Mouse (Mus musculus): ENCODE results near the gene Rcn3.

Gene Rcn3

GRCm38 (mm10) chr7:45046853-45047350 is 45.1 kb downstream of the Rcn3 start:
- DNase-seq: no peak

GRCm38 (mm10) chr7:45045741-45046140 is 46.3 kb downstream of the Rcn3 start:
- DNase-seq: no peak

- DNase-seq: no peak
Measured at GRCm38 (mm10) chr7:45043307-45043706, 48.7 kb downstream of the Rcn3 start.

- DNase-seq: no peak
Measured at GRCm38 (mm10) chr7:45040851-45041250, 51.2 kb downstream of the Rcn3 start.

- no peak for DNase-seq
Measured at GRCm38 (mm10) chr7:45038411-45038810, 53.6 kb downstream of the Rcn3 start.

GRCm38 (mm10) chr7:45037720-45038361 is 54.2 kb downstream of the Rcn3 start:
- no peak for DNase-seq

- no peak for DNase-seq
Measured at GRCm38 (mm10) chr7:45036702-45037101, 55.3 kb downstream of the Rcn3 start.

- DNase-seq: no peak
Measured at GRCm38 (mm10) chr7:45035631-45036030, 56.4 kb downstream of the Rcn3 start.

- DNase-seq: no peak
Measured at GRCm38 (mm10) chr7:45033722-45034359, 58.2 kb downstream of the Rcn3 start.
